Mouse (Mus musculus) CH12.LX (cell line): ENCODE data around the gene Nos1ap. TPM values are rescaled to one million over a fixed set of nuclear protein-coding genes. Genes with fewer than 3 reads are reported as not detected.

ENCODE experiments used
- DNase-seq: peaks from one replicate; pipeline ENCODE4 v3.0.0-alpha.2; 2013; ENCODE audit errors: extremely low read depth
- H3K27ac ChIP-seq: 2 replicates; pipeline ENCODE4 v1.5.1; 2012; ENCODE audit warnings: low read depth, mild to moderate bottlenecking, control low read depth, moderate library complexity; ENCODE audit not compliant: insufficient read depth
- H3K27me3 ChIP-seq: replicated peaks from 2 replicates; pipeline ENCODE3; 2012; ENCODE audit warnings: inconsistent platforms
- H3K36me3 ChIP-seq, 2 experiments: replicated peaks in 1 of 2; 2 replicates each; pipeline versions ENCODE3 to v1.6.1; 2012; ENCODE audit warnings: inconsistent platforms in 1 of 2, low read length in 1 of 2, mild to moderate bottlenecking in 1 of 2, mixed read lengths in 1 of 2, moderate library complexity in 1 of 2; ENCODE audit not compliant: control insufficient read depth in 1 of 2, insufficient read depth in 1 of 2
- H3K4me1 ChIP-seq, 2 experiments: 2 replicates each; pipeline ENCODE4 v1.6.1; 2012; ENCODE audit warnings: inconsistent platforms in 1 of 2, moderate library complexity in 1 of 2; ENCODE audit not compliant: insufficient read depth in 2 of 2, control insufficient read depth in 1 of 2
- H3K4me2 ChIP-seq: 2 replicates; pipeline ENCODE4 v1.6.1; 2012; ENCODE audit warnings: low read depth, mild to moderate bottlenecking, control low read depth; ENCODE audit not compliant: poor library complexity, insufficient read depth, severe bottlenecking
- H3K4me3 ChIP-seq, 3 experiments: fragments of 150-350 bp in 1 of 3; sonication (generic) in 1 of 3; replicated peaks in 1 of 3; 2 replicates each; pipeline versions ENCODE3 to v1.5.1; 2011 to 2012; ENCODE audit warnings: low read depth in 2 of 3, low read length in 2 of 3, mild to moderate bottlenecking in 2 of 3, moderate library complexity in 2 of 3, control low read depth in 1 of 3, improper control_type of control experiment in 1 of 3, inconsistent platforms in 1 of 3, mixed read lengths in 1 of 3; ENCODE audit not compliant: poor library complexity in 1 of 3
- H3K79me2 ChIP-seq: replicated peaks from 2 replicates; pipeline ENCODE4 v1.6.1; 2012; ENCODE audit warnings: mild to moderate bottlenecking, moderate library complexity; ENCODE audit not compliant: control insufficient read depth, poor library complexity, insufficient read depth, severe bottlenecking; ENCODE audit errors: extremely low read depth
- H3K9ac ChIP-seq: 2 replicates; pipeline ENCODE4 v1.6.1; 2012; ENCODE audit warnings: low read depth, mild to moderate bottlenecking, control low read depth, moderate library complexity; ENCODE audit not compliant: insufficient read depth
- H3K9me3 ChIP-seq: replicated peaks from 2 replicates; pipeline ENCODE3; 2012; ENCODE audit warnings: low read length, inconsistent platforms, mixed read lengths
- BHLHE40 ChIP-seq: IDR thresholded peaks from 2 replicates; pipeline ENCODE4 v1.6.1; 2011; ENCODE audit warnings: mild to moderate bottlenecking, low read depth, low read length, improper control_type of control experiment
- CHD1 ChIP-seq: IDR thresholded peaks from 2 replicates; pipeline ENCODE4 v1.6.1; 2012; ENCODE audit warnings: low read depth, low read length, improper control_type of control experiment, inconsistent platforms
- CHD2 ChIP-seq: IDR thresholded peaks from 2 replicates; pipeline ENCODE4 v1.6.1; 2011; ENCODE audit warnings: low read length, improper control_type of control experiment
- GABPA ChIP-seq: IDR thresholded peaks from 2 replicates; pipeline ENCODE4 v1.6.1; 2012; ENCODE audit warnings: low read depth, low read length, improper control_type of control experiment, inconsistent platforms; ENCODE audit not compliant: insufficient replicate concordance
- JUND ChIP-seq: conservative IDR thresholded peaks from 2 replicates; pipeline ENCODE4 v1.6.1; 2011; ENCODE audit warnings: low read depth, low read length, improper control_type of control experiment
- KAT2A ChIP-seq: IDR thresholded peaks from 2 replicates; pipeline ENCODE4 v1.6.1; 2012; ENCODE audit warnings: low read length, improper control_type of control experiment, inconsistent platforms; ENCODE audit not compliant: insufficient replicate concordance
- MAFK ChIP-seq: IDR thresholded peaks from 2 replicates; pipeline ENCODE4 v1.6.1; 2011; ENCODE audit warnings: low read length, improper control_type of control experiment; ENCODE audit not compliant: insufficient replicate concordance
- MEF2A ChIP-seq: IDR thresholded peaks from 2 replicates; pipeline ENCODE4 v1.6.1; 2014; ENCODE audit warnings: low read depth, mild to moderate bottlenecking, inconsistent platforms, low read length, improper control_type of control experiment, borderline replicate concordance
- MXI1 ChIP-seq: IDR thresholded peaks from 2 replicates; pipeline ENCODE4 v1.6.1; 2011; ENCODE audit warnings: mild to moderate bottlenecking, low read depth, low read length, improper control_type of control experiment
- NRF1 ChIP-seq: IDR thresholded peaks from 2 replicates; pipeline ENCODE4 v1.6.1; 2014; ENCODE audit warnings: low read depth, mild to moderate bottlenecking, inconsistent platforms, low read length, improper control_type of control experiment, moderate library complexity
- POLR2AphosphoS2 ChIP-seq: IDR thresholded peaks from 2 replicates; pipeline ENCODE4 v1.6.1; 2011; ENCODE audit warnings: low read depth, low read length, improper control_type of control experiment
- RAD21 ChIP-seq: IDR thresholded peaks from 2 replicates; pipeline ENCODE4 v1.6.1; 2011; ENCODE audit warnings: low read depth, mild to moderate bottlenecking, low read length, improper control_type of control experiment, moderate library complexity
- RCOR1 ChIP-seq: conservative IDR thresholded peaks from 2 replicates; pipeline ENCODE4 v1.6.1; 2012; ENCODE audit warnings: low read depth, mild to moderate bottlenecking, inconsistent platforms, low read length, improper control_type of control experiment
- SIN3A ChIP-seq: IDR thresholded peaks from 2 replicates; pipeline ENCODE4 v1.6.1; 2012; ENCODE audit warnings: low read length, improper control_type of control experiment, inconsistent platforms
- TBP ChIP-seq: conservative IDR thresholded peaks from 2 replicates; pipeline ENCODE4 v1.6.1; 2011; ENCODE audit warnings: low read depth, low read length, improper control_type of control experiment
- TCF12 ChIP-seq: IDR thresholded peaks from 2 replicates; pipeline ENCODE4 v1.6.1; 2014; ENCODE audit warnings: low read depth, mild to moderate bottlenecking, inconsistent platforms, low read length, improper control_type of control experiment
- USF1 ChIP-seq: IDR thresholded peaks from 2 replicates; pipeline ENCODE4 v1.6.1; 2014; ENCODE audit warnings: low read depth, mild to moderate bottlenecking, inconsistent platforms, low read length, improper control_type of control experiment
- ZKSCAN1 ChIP-seq: IDR thresholded peaks from 2 replicates; pipeline ENCODE4 v1.6.1; 2012; ENCODE audit warnings: low read depth, inconsistent platforms, low read length, improper control_type of control experiment, borderline replicate concordance
- ZMIZ1 ChIP-seq: IDR thresholded peaks from 2 replicates; pipeline ENCODE4 v1.6.1; 2012; ENCODE audit warnings: low read depth, mild to moderate bottlenecking, inconsistent platforms, low read length, improper control_type of control experiment
- dilution Hi-C: fragments of 300-500 bp; cut with MboI; formaldehyde crosslinking; loops from 2 replicates; pipeline ENCODE4 v1.14.3; 2020; ENCODE audit warnings: low sequenced_read_pairs; ENCODE audit not compliant: extremely low pct_unique_long_range_greater_than_20kb, extremely low pct_ligation_motif_present
- in situ Hi-C: fragments of 300-500 bp; cut with MboI; formaldehyde crosslinking; loops from 3 replicates; pipeline ENCODE4 v1.14.3; 2019; ENCODE audit warnings: low sequenced_read_pairs, low pct_ligation_motif_present, low pct_unique_long_range_greater_than_20kb, mixed read lengths
- polyA plus RNA-seq: library from polyadenylated mRNA; unstranded; fragments of >175 nt; gene quantifications from 2 replicates; pipeline ENCODE4 v1.2.1, GENCODE M21; 2012; ENCODE audit warnings: low read depth; ENCODE audit not compliant: insufficient read length
- total RNA-seq, 2 experiments: library from RNA; depleted of rRNA; stranded (reverse); fragments of 300-350 nt in 1 of 2; fragments of >200 nt in 1 of 2; gene quantifications; 2 replicates each; pipeline ENCODE4 v1.2.3; 2012 to 2014

Nos1ap gene
- total and polyA plus RNA-seq, 3 experiments, result not detected

DNA sequence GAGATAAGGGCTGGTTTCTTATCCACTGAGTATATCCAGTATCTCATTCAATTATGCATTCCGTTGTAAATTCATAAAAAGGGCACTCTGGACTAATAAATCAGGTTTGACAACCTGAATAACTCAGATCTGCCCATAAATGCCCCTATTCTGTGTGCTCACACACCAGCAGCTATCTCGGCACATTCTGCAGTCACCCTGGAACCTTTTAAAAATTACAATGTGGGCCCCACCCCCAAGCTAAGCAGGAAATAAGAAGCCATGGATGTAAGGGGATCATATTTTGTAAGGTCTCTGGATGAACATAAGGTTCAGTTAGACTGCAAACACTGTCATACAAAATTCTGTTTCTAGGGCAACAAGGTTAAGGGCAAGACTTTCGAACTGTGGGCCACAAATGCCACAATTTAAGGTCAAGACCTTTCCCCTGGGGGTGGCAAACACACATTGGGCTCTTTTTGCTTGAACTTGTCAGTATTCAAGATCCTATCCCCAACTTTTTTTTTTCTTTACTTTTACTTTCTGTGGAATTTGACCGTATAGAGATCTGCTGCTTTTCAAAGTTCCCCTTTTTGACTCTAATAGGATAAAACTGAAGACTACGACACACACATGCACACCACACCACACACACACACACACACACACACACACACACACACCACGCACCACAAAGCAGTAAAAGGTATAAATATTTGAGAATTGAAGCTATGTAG, 13.5 kb downstream of the Nos1ap start:
- Histone ChIP-seq H3K4me3 (no peak overlapping the region), H3K27ac (no peak overlapping the region), H3K36me3 (no peaks in the 10 kb centered on the region), H3K9ac (no peak overlapping the region), H3K4me2 (no peak overlapping the region)
- DNase-seq, result no peak
- dilution Hi-C loops, result no loop called here
- TF ChIP-seq BHLHE40, result no peak
- no peak for TF ChIP-seq RCOR1
- no peak for TF ChIP-seq MXI1
- TF ChIP-seq CHD2, result no peak
- TF ChIP-seq ZMIZ1, result no peak
- no peak for TF ChIP-seq USF1
- no peak for TF ChIP-seq MAFK
- no peak for TF ChIP-seq MEF2A
- TF ChIP-seq CHD1, result no peak
- no peak for TF ChIP-seq TCF12
- TF ChIP-seq, all 38 proteins: peak for 0
- H3K9me3 ChIP-seq, result peaks cover 4% of the 10 kb centered on the region
- H3K27me3 ChIP-seq, result no peaks in the 10 kb centered on the region
- in situ Hi-C loops, result no loop called here
- H3K79me2 ChIP-seq, result no peaks in the 10 kb centered on the region
- H3K4me1 ChIP-seq, result no peaks in the 10 kb centered on the region

DNA sequence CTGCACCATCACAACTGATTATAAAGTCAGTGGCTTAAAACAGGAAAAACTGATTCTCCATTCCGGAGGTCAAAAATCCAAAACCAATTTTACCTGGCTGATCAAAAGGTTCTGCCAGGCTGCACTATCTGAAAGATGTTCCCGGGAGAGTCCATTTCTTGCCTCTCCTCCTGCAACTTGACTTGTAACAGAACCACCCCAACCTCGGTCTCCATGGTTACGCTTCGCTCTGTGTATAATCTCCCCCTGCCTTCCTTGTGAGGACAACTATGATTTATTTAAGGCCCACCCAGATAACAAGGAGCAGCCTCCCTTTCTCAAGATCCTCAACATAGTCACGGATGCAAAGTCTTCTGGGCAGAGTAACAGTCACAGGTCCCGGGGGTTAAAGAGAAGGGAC, 16.5 kb downstream of the Nos1ap start:
- H3K36me3 ChIP-seq, result no peaks in the 10 kb centered on the region
- dilution Hi-C loops, result no loop called here
- TF ChIP-seq ZKSCAN1, result no peak
- no peak for TF ChIP-seq NRF1
- TF ChIP-seq SIN3A, result no peak
- no peak for TF ChIP-seq RAD21
- TF ChIP-seq JUND, result no peak
- no peak for TF ChIP-seq POLR2AphosphoS2
- no peak for TF ChIP-seq KAT2A
- TF ChIP-seq TCF12, result no peak
- TF ChIP-seq GABPA, result no peak
- no peak for TF ChIP-seq BHLHE40
- TF ChIP-seq MEF2A, result no peak
- no peak for TF ChIP-seq TBP
- TF ChIP-seq, all 38 proteins: peak for 0
- H3K27ac ChIP-seq, result no peak overlapping the region
- no peaks in the 10 kb centered on the region for H3K4me1 ChIP-seq
- H3K9ac ChIP-seq, result no peak overlapping the region
- H3K27me3 ChIP-seq, result no peaks in the 10 kb centered on the region
- H3K4me3 ChIP-seq, result no peak overlapping the region
- no peak for DNase-seq
- no peaks in the 10 kb centered on the region for H3K79me2 ChIP-seq
- peaks cover 6% of the 10 kb centered on the region for H3K9me3 ChIP-seq
- no peak overlapping the region for H3K4me2 ChIP-seq
- in situ Hi-C loops, result no loop called here
